Mouse (Mus musculus) embryonic facial prominence, embryonic 15.5 days (tissue): ENCODE measurements around the gene Ppp2r3a. TPM values are rescaled to one million over a fixed set of nuclear protein-coding genes. Genes with fewer than 3 reads are reported as not detected.

ENCODE experiments used
- ATAC-seq: fragments of 200-750 bp; cut with Nextera tagmentation; 2 replicates; pipeline ENCODE4 v1.8.0; 2017; ENCODE audit warnings: low read depth, moderate TSS enrichment; ENCODE audit not compliant: insufficient number of reproducible peaks, low FRiP score, low TSS enrichment
- H3K27ac ChIP-seq: fragments of 300-500 bp; sonication (generic); replicated peaks from 2 replicates; pipeline ENCODE4 v1.5.1; 2015; ENCODE audit warnings: mild to moderate bottlenecking, inconsistent platforms
- H3K27me3 ChIP-seq: fragments of 300-500 bp; sonication (generic); 2 replicates; pipeline ENCODE4 v1.6.1; 2015; ENCODE audit warnings: inconsistent platforms
- H3K36me3 ChIP-seq: fragments of 300-500 bp; sonication (generic); 2 replicates; pipeline ENCODE4 v1.6.1; 2015; ENCODE audit warnings: mild to moderate bottlenecking, inconsistent platforms
- H3K4me1 ChIP-seq: fragments of 300-500 bp; sonication (generic); 2 replicates; pipeline ENCODE4 v1.6.1; 2015; ENCODE audit warnings: inconsistent platforms
- H3K4me2 ChIP-seq: fragments of 300-500 bp; sonication (generic); replicated peaks from 2 replicates; pipeline ENCODE4 v1.6.1; 2015; ENCODE audit warnings: mild to moderate bottlenecking, inconsistent platforms
- H3K4me3 ChIP-seq: fragments of 300-500 bp; sonication (generic); replicated peaks from 2 replicates; pipeline ENCODE4 v1.5.1; 2015; ENCODE audit warnings: mild to moderate bottlenecking, inconsistent platforms
- H3K9ac ChIP-seq: fragments of 300-500 bp; sonication (generic); 2 replicates; pipeline ENCODE4 v1.6.1; 2015; ENCODE audit warnings: inconsistent platforms
- H3K9me3 ChIP-seq: fragments of 300-500 bp; sonication (generic); replicated peaks from 2 replicates; pipeline ENCODE4 v1.6.1; 2016; ENCODE audit warnings: inconsistent platforms
- WGBS: fragments of 180-500 bp; shearing (Covaris S2); methylation state at CpG from one replicate; pipeline ENCODE4 v1.1.7; 2015; 5-methylcytosine and 5-hydroxymethylcytosine counted together
- polyA plus RNA-seq: library from polyadenylated mRNA; unstranded; fragments of >200 nt; fragmentation: Nextera tagmentation; extraction: Ambion mirVana; gene quantifications from 2 replicates; pipeline ENCODE4 v1.2.1, GENCODE M21; 2015

Ppp2r3a gene
- polyA plus RNA-seq, 1 experiment from 2014 or later: 16.1 TPM

DNA sequence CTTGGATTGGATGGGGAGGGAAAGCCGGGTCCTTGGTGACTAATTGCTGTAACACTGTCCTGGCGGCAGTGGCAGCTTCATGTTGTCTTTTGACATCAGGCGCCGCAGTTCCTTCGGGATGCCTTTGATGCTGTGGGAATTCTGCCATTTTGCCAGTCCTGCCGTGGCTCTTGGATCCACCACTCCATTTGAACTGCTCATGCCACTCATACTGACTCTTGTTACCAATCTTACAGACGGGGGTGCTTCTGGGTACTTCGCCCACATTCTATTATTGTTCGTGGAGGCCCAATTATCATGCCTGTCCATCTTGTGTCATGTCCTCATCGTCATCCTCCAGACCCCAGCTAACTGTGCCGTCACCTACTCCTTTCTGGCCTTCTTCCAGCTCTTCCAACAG, 29.7 kb upstream of the Ppp2r3a start:
- 84% methylated on average over 11 of the region's 11 CpGs for WGBS
- ATAC-seq: no peak

DNA sequence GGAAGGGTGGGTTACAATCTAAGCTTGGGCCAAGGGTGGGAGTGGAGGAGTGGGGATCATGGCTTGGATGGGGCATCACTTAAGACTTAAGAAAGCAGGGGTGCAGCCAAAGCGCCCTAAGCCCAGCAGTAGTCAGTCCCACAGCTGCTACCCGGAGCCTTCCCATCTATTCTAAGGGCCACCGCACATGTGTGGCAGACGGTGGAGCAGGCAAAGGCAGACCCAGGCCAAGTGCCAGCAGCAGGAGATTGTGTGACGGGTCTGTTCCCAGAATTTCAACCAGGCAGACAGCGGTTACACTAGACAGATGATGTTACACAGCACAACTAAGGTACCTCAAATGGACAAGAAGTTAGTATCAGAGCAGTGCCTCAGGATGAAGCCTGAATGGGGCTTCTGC, 29.3 kb upstream of the Ppp2r3a start:
- no peak for ATAC-seq
- no peak overlapping the region for H3K27ac ChIP-seq
- H3K4me3 ChIP-seq: no peak overlapping the region
- H3K9ac ChIP-seq: no peak overlapping the region
- H3K4me2 ChIP-seq: no peak overlapping the region
- no peaks in the 10 kb centered on the region for H3K36me3 ChIP-seq
- no peaks in the 10 kb centered on the region for H3K9me3 ChIP-seq
- 83% methylated on average over 6 of the region's 6 CpGs for WGBS
- H3K27me3 ChIP-seq: no peaks in the 10 kb centered on the region
- H3K4me1 ChIP-seq: no peaks in the 10 kb centered on the region

More for the DNA sequence above, 29.7 kb upstream of the Ppp2r3a start:
- no peak overlapping the region for H3K9ac ChIP-seq
- H3K4me3 ChIP-seq: no peak overlapping the region
- H3K4me2 ChIP-seq: no peak overlapping the region
- H3K9me3 ChIP-seq: no peaks in the 10 kb centered on the region
- no peak overlapping the region for H3K27ac ChIP-seq
- no peaks in the 10 kb centered on the region for H3K4me1 ChIP-seq
- no peaks in the 10 kb centered on the region for H3K36me3 ChIP-seq
- no peaks in the 10 kb centered on the region for H3K27me3 ChIP-seq

DNA sequence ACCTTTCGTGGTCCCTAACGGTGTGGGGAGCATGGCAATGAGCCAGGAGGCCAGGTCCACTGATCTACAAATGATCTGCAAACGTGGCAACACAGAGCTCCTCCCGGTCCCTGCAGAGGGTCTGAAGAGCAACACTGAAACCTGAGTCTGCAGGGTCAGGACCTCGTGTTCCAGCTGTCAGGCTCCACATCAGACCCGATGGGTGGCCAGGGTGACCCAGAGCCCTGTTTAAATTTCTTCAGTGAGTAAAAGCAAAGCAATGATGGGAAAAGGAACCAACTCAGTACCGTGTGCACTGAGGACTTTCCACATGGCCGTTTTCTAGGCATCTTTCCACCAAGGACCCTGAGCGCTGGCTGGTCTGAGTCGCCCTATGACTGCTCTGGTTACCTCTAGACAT, 28.6 kb upstream of the Ppp2r3a start:
- H3K36me3 ChIP-seq: no peaks in the 10 kb centered on the region
- 51% methylated on average over 10 of the region's 10 CpGs for WGBS
- no peak for ATAC-seq
- no peak overlapping the region for H3K4me2 ChIP-seq
- no peak overlapping the region for H3K9ac ChIP-seq
- no peaks in the 10 kb centered on the region for H3K4me1 ChIP-seq
- no peak overlapping the region for H3K27ac ChIP-seq
- H3K4me3 ChIP-seq: no peak overlapping the region
- H3K27me3 ChIP-seq: no peaks in the 10 kb centered on the region
- H3K9me3 ChIP-seq: no peaks in the 10 kb centered on the region

DNA sequence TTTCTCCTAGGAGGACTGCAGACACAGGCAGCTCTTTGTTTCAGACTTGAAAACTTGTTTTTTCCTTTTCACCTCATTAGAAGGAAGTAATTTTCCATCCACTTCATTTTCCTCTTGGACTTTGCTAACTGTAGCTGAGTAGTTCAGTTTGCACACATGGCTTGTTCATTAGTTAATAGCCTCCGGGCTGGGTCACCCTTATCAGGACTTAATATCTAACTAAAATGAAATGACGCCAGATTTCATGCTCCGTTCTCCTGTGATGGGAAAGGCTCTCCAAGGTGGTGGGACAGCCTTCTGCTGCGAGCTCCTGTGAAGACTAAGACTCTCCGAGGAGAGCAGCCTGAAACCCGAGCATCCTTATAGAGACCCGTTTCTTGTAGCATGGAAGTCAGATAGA, 21.1 kb upstream of the Ppp2r3a start:
- Histone ChIP-seq H3K4me1 (no peaks in the 10 kb centered on the region), H3K4me3 (no peak overlapping the region), H3K27me3 (no peaks in the 10 kb centered on the region), H3K36me3 (no peaks in the 10 kb centered on the region), H3K9ac (no peak overlapping the region), H3K27ac (no peak overlapping the region), H3K4me2 (no peak overlapping the region), H3K9me3 (no peaks in the 10 kb centered on the region)
- ATAC-seq: no peak
- WGBS: 48% methylated on average over 7 of the region's 7 CpGs

DNA sequence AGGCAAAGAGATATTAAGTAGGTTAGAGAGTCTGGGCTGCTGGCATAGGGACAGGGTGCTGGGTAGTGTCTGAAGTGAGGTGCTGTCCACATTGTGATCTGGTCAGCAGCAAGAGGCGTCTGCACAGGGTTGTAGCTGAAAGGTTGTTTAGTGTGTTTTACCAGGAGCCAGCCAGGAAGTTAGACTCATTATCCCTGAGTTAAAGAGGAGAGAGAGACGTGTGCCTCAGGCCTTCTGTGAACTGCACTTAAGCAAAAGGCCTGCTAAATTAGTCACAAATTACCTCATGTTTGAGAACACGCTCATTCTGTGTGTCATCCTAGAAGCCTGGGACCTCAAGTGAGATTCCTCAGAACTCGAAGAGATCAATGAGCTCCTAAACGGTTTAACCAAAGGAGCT, 18.4 kb upstream of the Ppp2r3a start:
- no peak overlapping the region for H3K27ac ChIP-seq
- peaks cover 11% of the 10 kb centered on the region; the same call in 1 of the 2 replicates for H3K4me1 ChIP-seq
- 26% methylated on average over 5 of the region's 5 CpGs for WGBS
- H3K9ac ChIP-seq: no peak overlapping the region
- H3K27me3 ChIP-seq: no peaks in the 10 kb centered on the region
- no peak overlapping the region for H3K4me3 ChIP-seq
- no peak overlapping the region for H3K4me2 ChIP-seq
- ATAC-seq: no peak
- no peaks in the 10 kb centered on the region for H3K9me3 ChIP-seq
- no peaks in the 10 kb centered on the region for H3K36me3 ChIP-seq

DNA sequence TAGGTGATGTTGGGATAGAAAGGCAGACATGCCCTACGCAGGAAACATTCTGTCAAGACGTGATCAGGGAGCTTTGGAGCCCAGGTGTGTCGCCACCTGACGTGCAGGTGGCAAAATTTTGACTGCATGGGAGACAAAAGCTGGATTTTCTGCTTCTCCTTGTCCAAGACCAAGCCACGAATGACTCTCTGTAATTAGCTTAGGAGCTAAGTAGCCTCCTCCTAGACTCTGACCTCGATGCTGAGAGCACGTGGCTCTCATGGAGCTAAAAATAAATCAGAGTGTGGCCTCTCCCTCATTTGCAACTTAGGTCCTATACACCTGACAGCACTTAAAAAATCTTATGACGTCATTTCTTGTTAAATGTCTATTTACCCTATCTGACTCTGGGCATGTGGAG, 14.4 kb upstream of the Ppp2r3a start:
- no peaks in the 10 kb centered on the region for H3K9me3 ChIP-seq
- no peaks in the 10 kb centered on the region for H3K36me3 ChIP-seq
- no peak overlapping the region for H3K9ac ChIP-seq
- WGBS: 30% methylated on average over 8 of the region's 8 CpGs
- H3K4me3 ChIP-seq: peak overlapping the region; percentile 2; the same call in 1 of the 2 replicates
- no peaks in the 10 kb centered on the region for H3K27me3 ChIP-seq
- H3K4me1 ChIP-seq: peaks cover 17% of the 10 kb centered on the region; the same call in 1 of the 2 replicates
- ATAC-seq: no peak
- peak overlapping the region; percentile 78 for H3K27ac ChIP-seq
- peak overlapping the region; percentile 39 for H3K4me2 ChIP-seq

DNA sequence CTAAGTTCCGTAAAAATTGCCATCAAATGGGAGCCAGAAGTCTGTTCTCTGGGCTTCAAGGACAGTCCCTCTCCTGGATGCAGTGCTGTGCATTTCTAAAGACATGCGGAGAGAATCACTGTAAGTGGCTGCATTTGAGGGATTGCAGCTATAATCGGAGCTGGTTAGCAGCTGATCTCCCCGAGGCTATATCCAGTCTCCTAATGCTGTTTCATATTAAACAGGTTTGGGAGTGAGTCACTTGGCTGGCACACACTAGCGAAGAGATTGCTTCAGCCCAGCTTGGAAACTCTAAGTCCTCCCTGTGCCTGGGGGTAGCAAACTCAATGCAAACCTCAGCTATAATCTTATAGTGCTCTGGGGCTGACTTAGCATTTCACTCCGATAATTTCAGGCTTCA, 14.0 kb upstream of the Ppp2r3a start:
- H3K4me2 ChIP-seq: peak overlapping the region; percentile 39
- H3K9ac ChIP-seq: no peak overlapping the region
- H3K27me3 ChIP-seq: no peaks in the 10 kb centered on the region
- H3K9me3 ChIP-seq: no peaks in the 10 kb centered on the region
- peak; percentile 75 for ATAC-seq
- peak overlapping the region; percentile 78 for H3K27ac ChIP-seq
- peaks cover 17% of the 10 kb centered on the region; the same call in 1 of the 2 replicates for H3K4me1 ChIP-seq
- H3K36me3 ChIP-seq: no peaks in the 10 kb centered on the region
- WGBS: 9% methylated on average over 6 of the region's 6 CpGs
- peak overlapping the region; percentile 2; the same call in 1 of the 2 replicates for H3K4me3 ChIP-seq

DNA sequence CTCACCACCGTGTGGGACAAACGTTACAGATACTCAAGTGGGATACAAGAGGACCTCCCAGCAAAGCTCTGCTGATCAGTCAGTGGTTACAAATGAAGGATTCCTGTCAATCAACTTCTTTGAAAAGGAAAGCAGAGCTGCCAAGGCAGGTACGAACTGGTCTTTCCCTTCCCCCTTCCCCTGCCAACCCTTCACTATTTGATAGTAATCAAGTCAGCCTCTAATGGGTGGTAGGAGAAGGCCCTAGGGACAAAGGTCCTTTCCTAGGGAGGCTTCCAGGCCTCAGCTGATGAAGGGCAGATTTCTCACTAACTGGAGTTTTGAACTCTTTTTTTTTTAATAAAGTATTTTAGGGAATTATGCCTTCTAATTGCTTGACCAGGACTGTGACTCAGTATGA, 11.2 kb upstream of the Ppp2r3a start:
- Histone ChIP-seq H3K36me3 (no peaks in the 10 kb centered on the region), H3K4me3 (no peak overlapping the region), H3K4me2 (no peak overlapping the region), H3K4me1 (peaks cover 17% of the 10 kb centered on the region; the same call in 1 of the 2 replicates), H3K27ac (no peak overlapping the region), H3K27me3 (no peaks in the 10 kb centered on the region), H3K9me3 (no peaks in the 10 kb centered on the region), H3K9ac (no peak overlapping the region)
- WGBS: 66% methylated on average over 3 of the region's 3 CpGs
- ATAC-seq: no peak

DNA sequence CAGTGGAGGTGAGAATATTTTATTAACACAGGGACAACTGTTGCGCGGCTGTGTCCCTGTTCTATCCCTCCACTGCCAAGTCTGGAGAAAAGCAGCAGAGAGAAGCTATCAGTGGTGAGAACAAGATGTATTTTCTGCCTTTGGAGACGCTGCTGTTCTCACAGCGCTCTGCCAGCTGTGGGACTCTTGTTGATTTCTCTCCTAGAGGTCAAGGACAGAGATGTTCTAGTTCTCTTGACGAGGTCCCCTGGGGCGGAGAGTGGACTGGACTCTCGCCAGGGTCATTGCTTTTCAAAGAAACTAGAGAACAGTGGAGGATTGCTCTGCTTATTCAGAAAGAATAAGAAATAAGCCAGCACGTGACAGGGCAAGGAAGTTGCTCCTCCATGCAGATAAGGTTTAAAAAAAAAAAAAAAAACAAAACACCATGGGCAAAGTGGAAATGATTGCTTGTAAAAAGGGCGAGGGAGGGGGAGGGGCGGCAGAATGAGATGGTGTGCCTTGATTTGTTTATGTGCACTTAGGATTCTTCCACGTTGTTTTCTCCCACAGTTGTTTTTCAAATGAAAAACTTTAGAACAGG, 10.5 kb upstream of the Ppp2r3a start:
- no peak for ATAC-seq
- H3K9ac ChIP-seq: no peak overlapping the region
- H3K27me3 ChIP-seq: no peaks in the 10 kb centered on the region
- peaks cover 17% of the 10 kb centered on the region; the same call in 1 of the 2 replicates for H3K4me1 ChIP-seq
- no peak overlapping the region for H3K4me3 ChIP-seq
- no peaks in the 10 kb centered on the region for H3K9me3 ChIP-seq
- no peak overlapping the region for H3K27ac ChIP-seq
- H3K36me3 ChIP-seq: no peaks in the 10 kb centered on the region
- no peak overlapping the region for H3K4me2 ChIP-seq
- 56% methylated on average over 11 of the region's 11 CpGs for WGBS

DNA sequence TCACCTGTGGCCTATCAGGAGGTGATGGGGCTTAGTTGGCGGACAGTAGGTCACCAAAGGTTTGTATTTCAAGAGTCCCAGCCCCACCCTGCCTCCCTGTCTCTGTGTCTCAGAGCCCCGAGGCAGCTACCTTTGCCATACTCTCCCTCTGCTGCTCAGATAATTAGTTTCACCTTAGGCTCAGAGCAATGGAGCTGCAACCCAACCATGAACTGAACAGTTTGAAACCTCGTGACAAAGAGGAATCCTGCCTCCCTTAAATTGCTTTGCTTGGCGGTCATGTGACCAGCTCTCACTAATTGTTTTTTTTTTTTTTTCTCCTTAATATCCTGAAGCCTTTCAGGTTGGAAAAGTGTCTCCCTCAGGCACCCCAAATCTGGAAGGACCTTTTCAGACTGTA, 9.8 kb upstream of the Ppp2r3a start:
- no peak overlapping the region for H3K27ac ChIP-seq
- no peaks in the 10 kb centered on the region for H3K27me3 ChIP-seq
- 53% methylated on average over 4 of the region's 4 CpGs for WGBS
- no peaks in the 10 kb centered on the region for H3K9me3 ChIP-seq
- no peak overlapping the region for H3K9ac ChIP-seq
- no peaks in the 10 kb centered on the region for H3K36me3 ChIP-seq
- H3K4me3 ChIP-seq: no peak overlapping the region
- no peak overlapping the region for H3K4me2 ChIP-seq
- ATAC-seq: no peak; the same call in 1 of the 2 replicates
- H3K4me1 ChIP-seq: peaks cover 17% of the 10 kb centered on the region; the same call in 1 of the 2 replicates

DNA sequence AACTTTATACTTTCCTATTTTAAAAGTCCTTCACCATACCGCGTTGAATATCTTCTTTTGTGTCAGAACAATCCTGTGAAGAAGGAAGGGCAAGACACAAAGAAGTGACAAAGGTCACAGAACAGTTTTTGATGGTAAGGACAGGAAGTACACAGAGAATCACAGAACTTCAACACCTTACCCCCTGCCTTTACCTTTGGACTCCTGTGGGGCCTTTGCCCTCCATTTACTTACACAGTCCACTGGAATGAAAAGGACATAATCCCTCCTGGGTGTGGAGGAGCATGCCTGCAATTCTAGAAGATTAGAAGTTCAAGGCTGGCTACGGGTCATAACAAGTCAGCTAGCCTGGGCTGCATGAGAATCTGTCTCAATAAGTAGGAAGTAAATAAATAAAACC, 1.5 kb upstream of the Ppp2r3a start:
- H3K27ac ChIP-seq: no peak overlapping the region
- 67% methylated on average over 3 of the region's 3 CpGs for WGBS
- H3K4me1 ChIP-seq: peaks cover 7% of the 10 kb centered on the region; the same call in 1 of the 2 replicates
- no peak overlapping the region for H3K4me3 ChIP-seq
- no peak for ATAC-seq
- no peak overlapping the region for H3K9ac ChIP-seq
- H3K27me3 ChIP-seq: no peaks in the 10 kb centered on the region
- no peaks in the 10 kb centered on the region for H3K36me3 ChIP-seq
- no peaks in the 10 kb centered on the region for H3K9me3 ChIP-seq
- no peak overlapping the region for H3K4me2 ChIP-seq

DNA sequence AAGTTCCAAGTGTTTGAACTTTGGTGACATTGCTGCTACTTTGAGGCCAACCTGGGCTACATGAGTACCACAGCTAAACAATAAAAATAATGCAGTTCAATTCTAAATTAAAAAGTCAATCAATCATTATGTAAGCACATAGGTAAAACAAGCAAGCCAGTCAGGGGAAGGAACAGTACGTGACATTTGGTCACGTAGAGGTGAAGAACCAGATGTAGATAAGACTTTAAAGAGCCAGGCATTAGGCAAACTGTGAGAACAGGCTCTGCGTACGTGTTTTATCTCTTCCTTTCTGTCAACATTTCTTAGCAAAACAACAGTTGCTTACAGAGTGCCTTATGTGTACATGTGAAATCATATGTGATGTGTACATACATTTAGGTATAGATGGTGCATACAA, 946 bp upstream of the Ppp2r3a start:
- H3K27me3 ChIP-seq: no peaks in the 10 kb centered on the region
- WGBS: 66% methylated on average over 4 of the region's 4 CpGs
- peaks cover 9% of the 10 kb centered on the region; the same call in 1 of the 2 replicates for H3K4me1 ChIP-seq
- H3K9ac ChIP-seq: no peak overlapping the region
- H3K27ac ChIP-seq: no peak overlapping the region
- no peak for ATAC-seq
- H3K4me3 ChIP-seq: no peak overlapping the region
- no peaks in the 10 kb centered on the region for H3K36me3 ChIP-seq
- H3K9me3 ChIP-seq: no peaks in the 10 kb centered on the region
- H3K4me2 ChIP-seq: no peak overlapping the region
